8 mouse cellular contexts compared by ENCODE assay signal in genomic region chr6:34292882-34293487, GRCm38 (mm10). TPM values are rescaled to one million over a fixed set of nuclear protein-coding genes. Genes with fewer than 3 reads are reported as not detected.
DNase-seq lines count a peak whose midpoint lies in the region; ATAC-seq lines count a peak whose summit lies in the region.

No protein-coding gene starts in this region.

- H3K9ac ChIP-seq in hindbrain, embryonic 15.5 days, result no peak overlapping the region

- no peaks in the 10 kb centered on the region for H3K9me3 ChIP-seq in hindbrain, embryonic 15.5 days

- no peaks in the 10 kb centered on the region for H3K27me3 ChIP-seq in hindbrain, embryonic 15.5 days

- peak; percentile 56 for DNase-seq in Muller cell, postnatal 12 days (ENCODE audit: inconsistent ontology term)
- peak; percentile 63 to 75 for DNase-seq in cerebellum, postnatal 25 days
- DNase-seq in gastrocnemius, adult 18-20 months (ENCODE audit: low spot score), result peak; percentile 72
- DNase-seq in left cerebral cortex, adult 11 months (ENCODE audit: low spot score), result peak; percentile 43
- DNase-seq in right cerebral cortex, postnatal 14 days, result peak; percentile 71
- DNase-seq in urinary bladder, postnatal 36 days (ENCODE audit: low spot score in 2 of 2), result peak; percentile 65 to 70

- no peak overlapping the region for H3K4me3 ChIP-seq in hindbrain, embryonic 15.5 days

- no peak overlapping the region for H3K27ac ChIP-seq in hindbrain, embryonic 15.5 days (replicated peaks)

- H3K36me3 ChIP-seq in hindbrain, embryonic 15.5 days, result no peaks in the 10 kb centered on the region

- WGBS in hindbrain, embryonic 15.5 days, result 24% methylated on average over 9 of the region's 9 CpGs

- no peak overlapping the region for H3K4me2 ChIP-seq in hindbrain, embryonic 15.5 days

- 0 out of 2 replicates have a peak, but pooled peaks cover 3% of the 10 kb centered on the region for H3K4me1 ChIP-seq in hindbrain, embryonic 15.5 days (replicated peaks)

- peak; percentile 97 for ATAC-seq in hindbrain, embryonic 15.5 days (ENCODE audit: low FRiP score, low read depth)
- ATAC-seq in megakaryocyte progenitor cell, adult 5-6 weeks (replicated peaks; ENCODE audit: poor library complexity), result peak; percentile 100

RNA-seq across cellular contexts. Expression of gene Akr1b3, which starts 24.3 kb away (rescaled TPM):
- total RNA-seq in gastrocnemius, adult 18-20 months (2021), result 100 to 1,000 TPM; 171 to 189 TPM
- 119 and 127 TPM in 2 replicates for polyA plus RNA-seq in hindbrain, embryonic 15.5 days (2015; fragmentation: Nextera tagmentation; extraction: Ambion mirVana)
- 266 and 287 TPM in 2 replicates for total RNA-seq in megakaryocyte progenitor cell, adult 5-6 weeks (2015)
- total RNA-seq in megakaryocyte progenitor cell, adult 5-6 weeks (2017), result 143 and 145 TPM in 2 replicates
